Mouse (Mus musculus) spleen, adult 2 months (tissue): ENCODE results near the gene Ptcd2. TPM values are rescaled to one million over a fixed set of nuclear protein-coding genes. Genes with fewer than 3 reads are reported as not detected.

ENCODE experiments used
- DNase-seq, 2 experiments: peaks; one replicate each; pipeline versions ENCODE4 v3.0.0 to v3.0.0-alpha.2; 2012 to 2021; ENCODE audit warnings: low spot score in 2 of 2, low read depth in 1 of 2
- H3K27ac ChIP-seq: fragments of 200-500 bp; 2 replicates; pipeline ENCODE4 v1.5.1; 2012; ENCODE audit warnings: low read length, inconsistent platforms; ENCODE audit not compliant: insufficient read depth
- H3K27me3 ChIP-seq: fragments of 200-500 bp; 2 replicates; pipeline ENCODE4 v1.6.1; 2012; ENCODE audit warnings: mild to moderate bottlenecking, moderate library complexity, low read length, inconsistent platforms; ENCODE audit not compliant: control insufficient read depth, insufficient read depth
- H3K36me3 ChIP-seq: fragments of 200-500 bp; 2 replicates; pipeline ENCODE4 v1.6.1; 2012; ENCODE audit warnings: mild to moderate bottlenecking, low read length, inconsistent platforms; ENCODE audit not compliant: control insufficient read depth, insufficient read depth
- H3K4me1 ChIP-seq: fragments of 200-500 bp; 2 replicates; pipeline ENCODE4 v1.6.1; 2011; ENCODE audit warnings: inconsistent platforms; ENCODE audit not compliant: control insufficient read depth, insufficient read depth, insufficient read length
- H3K4me3 ChIP-seq: fragments of 200-500 bp; 2 replicates; pipeline ENCODE4 v1.5.1; 2011; ENCODE audit warnings: mild to moderate bottlenecking, inconsistent platforms; ENCODE audit not compliant: insufficient read depth, insufficient read length; ENCODE audit errors: extremely low read depth
- CTCF ChIP-seq: fragments of 200-500 bp; IDR thresholded peaks from 2 replicates; pipeline ENCODE4 v1.5.1; 2011; ENCODE audit warnings: mild to moderate bottlenecking, inconsistent platforms; ENCODE audit not compliant: insufficient read depth, insufficient read length, insufficient replicate concordance; ENCODE audit errors: extremely low read depth
- POLR2A ChIP-seq: fragments of 200-500 bp; IDR thresholded peaks from 2 replicates; pipeline ENCODE4 v1.6.1; 2011; ENCODE audit warnings: low read depth, low read length, inconsistent platforms
- WGBS: fragments of 180-500 bp; shearing (Covaris S2); methylation state at CpG from one replicate; pipeline ENCODE4 v1.1.7; 2018; 5-methylcytosine and 5-hydroxymethylcytosine counted together
- polyA plus RNA-seq: library from polyadenylated mRNA; depleted of rRNA; stranded (reverse); fragments of >200 nt; gene quantifications from 2 replicates; pipeline ENCODE4 v1.2.3, GENCODE M21; 2012

The Ptcd2 gene
- polyA plus RNA-seq, 1 experiment, result 12.3 TPM

DNA sequence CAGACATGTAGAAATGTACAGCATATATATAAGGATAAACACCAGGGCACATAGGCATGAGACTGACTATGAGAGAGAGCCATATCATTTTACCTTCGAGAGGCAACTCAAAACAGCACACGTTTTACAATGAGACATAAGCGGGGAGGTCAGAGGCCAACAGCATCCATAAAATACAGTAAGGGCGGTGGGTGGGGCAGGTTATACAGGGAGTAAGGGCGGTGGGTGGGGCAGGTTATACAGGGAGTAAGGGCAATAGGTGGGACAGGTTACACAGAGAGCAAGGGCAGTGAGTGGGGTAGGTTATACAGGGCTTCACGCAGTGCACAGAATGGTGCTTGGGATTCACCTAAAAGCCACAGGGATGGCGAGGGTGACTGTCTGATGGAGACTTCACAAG lies 24.1 kb downstream of the Ptcd2 start:
- Histone ChIP-seq H3K27ac (no peak overlapping the region), H3K4me3 (no peak overlapping the region), H3K36me3 (peaks cover 25% of the 10 kb centered on the region), H3K4me1 (no peaks in the 10 kb centered on the region), H3K27me3 (no peaks in the 10 kb centered on the region)
- 93% methylated on average over 7 of the region's 7 CpGs for whole genome bisulfite sequencing
- TF ChIP-seq CTCF (no peak), POLR2A (no peak)
- no peak for DNase-seq

DNA sequence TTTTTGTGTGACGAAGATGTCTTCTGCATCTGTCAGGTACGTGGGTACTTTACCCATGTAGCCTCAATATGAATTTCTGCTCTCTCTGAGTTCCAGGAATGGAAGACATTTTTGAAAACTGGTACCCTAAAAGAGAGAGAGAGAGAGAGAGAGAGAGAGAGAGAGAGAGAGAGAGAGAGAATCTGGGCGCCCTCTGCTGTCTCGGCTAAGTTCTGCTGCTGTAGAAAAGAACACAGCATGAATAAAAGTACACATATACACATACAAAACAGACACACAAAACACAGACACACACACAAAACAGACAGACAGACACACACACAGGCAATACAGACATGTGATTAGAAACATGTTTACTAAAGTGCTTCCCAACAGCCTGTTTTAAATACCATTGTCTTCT lies 27.4 kb downstream of the Ptcd2 start:
- 58% methylated on average over 4 of the region's 4 CpGs for WGBS
- no peaks in the 10 kb centered on the region for H3K27me3 ChIP-seq
- no peak for DNase-seq
- no peak overlapping the region for H3K27ac ChIP-seq
- no peak overlapping the region for H3K4me3 ChIP-seq
- TF ChIP-seq POLR2A (no peak), CTCF (no peak)
- peaks cover 14% of the 10 kb centered on the region for H3K36me3 ChIP-seq
- H3K4me1 ChIP-seq, result no peaks in the 10 kb centered on the region

DNA sequence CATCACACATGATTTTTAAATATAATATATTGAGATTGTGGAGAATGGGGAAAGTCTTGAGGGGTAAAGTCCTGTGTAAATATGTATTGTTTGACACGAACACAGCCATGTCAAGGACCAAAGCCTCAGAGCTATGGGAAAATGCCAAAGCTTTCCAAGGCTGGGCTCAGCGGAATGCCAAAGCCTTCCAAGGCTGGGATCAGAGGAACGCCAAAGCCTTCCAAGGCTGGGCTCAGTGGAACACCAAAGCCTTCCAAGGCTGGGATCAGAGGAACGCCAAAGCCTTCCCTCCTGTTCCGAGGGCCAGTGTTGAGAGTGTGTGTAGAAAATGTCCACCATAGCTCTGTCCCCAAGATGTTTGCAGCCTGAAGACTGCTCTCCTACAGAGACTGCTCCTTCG lies 28.1 kb downstream of the Ptcd2 start:
- Histone ChIP-seq H3K27me3 (no peaks in the 10 kb centered on the region), H3K36me3 (peaks cover 14% of the 10 kb centered on the region), H3K4me3 (no peak overlapping the region), H3K27ac (no peak overlapping the region), H3K4me1 (no peaks in the 10 kb centered on the region)
- WGBS, result 88% methylated on average over 6 of the region's 6 CpGs
- DNase-seq, result no peak
- TF ChIP-seq POLR2A, result no peak
- no peak for TF ChIP-seq CTCF

DNA sequence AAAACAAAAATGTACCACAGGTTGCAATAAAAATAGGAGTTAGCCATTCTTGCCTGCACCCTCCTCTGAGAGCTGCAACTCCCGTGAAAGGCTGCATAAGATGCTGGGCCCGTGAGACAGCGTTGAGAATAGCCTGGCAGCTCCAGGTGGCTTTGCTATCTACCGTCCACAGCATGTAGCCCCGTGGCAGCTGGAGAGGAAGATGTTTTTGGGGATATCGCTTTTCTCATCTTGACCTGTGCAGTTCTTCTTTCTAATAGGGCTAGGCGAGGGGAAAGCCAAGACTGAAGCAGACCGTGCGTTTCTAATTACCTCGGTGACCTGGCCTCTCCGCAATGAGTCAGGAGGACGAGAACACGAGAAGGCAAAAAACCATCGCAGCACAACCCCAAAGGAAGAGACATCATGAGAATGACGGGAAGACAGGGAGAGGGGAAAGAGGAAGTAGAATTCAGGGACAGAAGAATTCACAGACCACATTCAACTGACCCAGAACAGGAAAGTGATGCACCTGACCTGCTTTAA lies 29.8 kb downstream of the Ptcd2 start:
- no peak overlapping the region for H3K4me3 ChIP-seq
- no peak for DNase-seq

DNA sequence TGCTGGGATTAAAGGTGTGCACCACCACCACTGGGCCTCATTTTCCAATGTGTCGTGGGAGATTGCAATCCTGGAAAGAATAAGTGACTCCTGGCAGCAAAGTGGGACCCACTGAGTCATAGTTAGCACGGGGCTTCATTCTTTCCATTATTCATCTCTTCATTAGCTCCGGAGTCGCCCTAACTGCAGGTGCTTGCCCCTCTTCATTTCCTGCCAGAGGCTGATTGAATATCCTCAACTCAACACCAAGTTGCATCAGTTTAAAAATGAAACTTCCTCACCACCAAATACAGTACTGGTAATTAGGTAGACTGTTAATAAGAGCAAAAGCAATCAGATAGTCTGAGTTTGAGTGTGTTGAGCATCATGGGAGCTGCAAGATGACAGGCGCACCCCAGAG lies 30.4 kb downstream of the Ptcd2 start:
- H3K27ac ChIP-seq, result no peak overlapping the region
- DNase-seq, result no peak
- no peaks in the 10 kb centered on the region for H3K27me3 ChIP-seq
- no peak for TF ChIP-seq CTCF
- TF ChIP-seq POLR2A, result no peak
- H3K4me1 ChIP-seq, result no peaks in the 10 kb centered on the region
- 76% methylated on average over 5 of the region's 5 CpGs for WGBS
- H3K36me3 ChIP-seq, result no peaks in the 10 kb centered on the region
- no peak overlapping the region for H3K4me3 ChIP-seq

More for the DNA sequence above, 29.8 kb downstream of the Ptcd2 start:
- Histone ChIP-seq H3K27ac (no peak overlapping the region), H3K27me3 (no peaks in the 10 kb centered on the region), H3K36me3 (peaks cover 2% of the 10 kb centered on the region; the same call in 1 of the 2 replicates), H3K4me1 (no peaks in the 10 kb centered on the region)
- WGBS, result 44% methylated on average over 15 of the region's 15 CpGs
- TF ChIP-seq POLR2A (no peak), CTCF (no peak)

DNA sequence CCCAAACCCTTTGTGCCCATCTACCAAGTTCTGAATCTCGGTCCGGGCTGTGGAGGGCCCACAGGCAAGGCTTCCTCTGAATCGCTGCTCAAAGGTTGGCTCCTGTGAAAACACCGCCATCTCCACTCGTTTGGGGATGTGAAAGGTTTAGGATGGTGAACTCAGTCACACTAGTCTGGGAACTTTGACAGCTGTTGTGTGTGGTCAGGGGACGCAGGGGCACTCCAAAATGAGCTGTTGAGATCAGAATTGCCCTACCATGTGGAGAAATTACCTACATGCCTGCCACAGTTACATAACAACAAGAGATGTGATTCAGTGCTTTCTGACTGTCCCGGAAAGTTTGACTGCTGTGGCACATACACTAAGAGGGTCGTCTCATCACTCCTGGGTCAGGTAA lies 36.1 kb downstream of the Ptcd2 start:
- WGBS, result 80% methylated on average over 8 of the region's 8 CpGs
- H3K4me1 ChIP-seq, result no peaks in the 10 kb centered on the region
- H3K36me3 ChIP-seq, result no peaks in the 10 kb centered on the region
- DNase-seq, result no peak
- no peak overlapping the region for H3K27ac ChIP-seq
- H3K27me3 ChIP-seq, result no peaks in the 10 kb centered on the region
- no peak for TF ChIP-seq POLR2A
- H3K4me3 ChIP-seq, result no peak overlapping the region

DNA sequence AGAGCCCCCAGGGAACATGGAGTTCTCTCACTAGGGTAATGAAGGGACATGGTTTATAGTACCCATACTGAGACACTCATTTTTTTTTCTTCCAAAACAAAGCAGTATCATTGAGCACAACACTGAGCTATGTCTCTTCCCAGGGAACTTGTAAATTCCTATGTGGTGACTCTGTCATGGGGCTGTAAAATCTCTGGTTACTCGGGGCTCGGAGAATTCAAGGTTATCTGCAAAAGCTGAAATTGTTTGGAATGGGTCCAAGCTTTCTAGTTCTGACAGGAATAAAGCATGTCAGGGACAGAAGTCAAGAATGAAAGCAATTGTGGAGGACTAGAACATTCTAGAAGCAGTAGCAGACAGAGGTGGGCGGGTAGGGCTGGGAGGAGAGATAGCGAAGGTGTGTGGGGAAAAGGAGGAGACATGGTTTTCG lies 36.6 kb downstream of the Ptcd2 start:
- Histone ChIP-seq H3K27ac (no peak overlapping the region), H3K27me3 (no peaks in the 10 kb centered on the region), H3K4me1 (no peaks in the 10 kb centered on the region), H3K4me3 (no peak overlapping the region), H3K36me3 (no peaks in the 10 kb centered on the region)
- TF ChIP-seq POLR2A, result no peak
- no peak for TF ChIP-seq CTCF
- 79% methylated on average over 5 of the region's 5 CpGs for WGBS
- no peak for DNase-seq

DNA sequence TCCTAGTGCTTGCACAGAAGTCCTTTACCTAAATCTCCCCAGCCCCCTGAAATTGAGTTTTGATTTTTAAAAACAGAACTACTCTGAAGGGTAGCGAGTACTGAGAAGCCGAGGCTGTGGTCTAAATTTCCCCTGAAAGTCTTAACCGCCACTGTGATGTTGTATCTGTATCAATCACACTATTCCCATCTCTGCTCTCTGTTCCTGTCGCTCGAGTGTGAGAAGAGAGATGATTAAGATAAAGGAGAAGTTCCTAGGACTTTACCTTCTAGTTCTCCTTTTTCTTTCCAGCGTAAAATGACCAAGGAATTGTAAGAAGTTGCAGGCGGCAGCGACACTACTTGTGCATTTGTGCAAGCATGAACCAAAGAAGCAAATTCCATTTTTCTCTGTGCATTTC lies 38.3 kb downstream of the Ptcd2 start:
- no peaks in the 10 kb centered on the region for H3K36me3 ChIP-seq
- TF ChIP-seq POLR2A, result no peak
- no peak for TF ChIP-seq CTCF
- DNase-seq, result no peak
- WGBS, result 48% methylated on average over 8 of the region's 8 CpGs
- H3K27me3 ChIP-seq, result no peaks in the 10 kb centered on the region
- no peak overlapping the region for H3K27ac ChIP-seq
- no peaks in the 10 kb centered on the region for H3K4me1 ChIP-seq
- H3K4me3 ChIP-seq, result no peak overlapping the region
